Mouse (Mus musculus) retina, embryonic 14.5 days (tissue): Measurements from ENCODE around the gene Hip1r.
A peak's percentile ranks its signal among the peaks of the same experiment; 100 is the strongest.

Experiments
- DNase-seq: peaks from one replicate; pipeline ENCODE4 v3.0.0-alpha.2; 2015; ENCODE audit warnings: low spot score

Gene Hip1r

DNA sequence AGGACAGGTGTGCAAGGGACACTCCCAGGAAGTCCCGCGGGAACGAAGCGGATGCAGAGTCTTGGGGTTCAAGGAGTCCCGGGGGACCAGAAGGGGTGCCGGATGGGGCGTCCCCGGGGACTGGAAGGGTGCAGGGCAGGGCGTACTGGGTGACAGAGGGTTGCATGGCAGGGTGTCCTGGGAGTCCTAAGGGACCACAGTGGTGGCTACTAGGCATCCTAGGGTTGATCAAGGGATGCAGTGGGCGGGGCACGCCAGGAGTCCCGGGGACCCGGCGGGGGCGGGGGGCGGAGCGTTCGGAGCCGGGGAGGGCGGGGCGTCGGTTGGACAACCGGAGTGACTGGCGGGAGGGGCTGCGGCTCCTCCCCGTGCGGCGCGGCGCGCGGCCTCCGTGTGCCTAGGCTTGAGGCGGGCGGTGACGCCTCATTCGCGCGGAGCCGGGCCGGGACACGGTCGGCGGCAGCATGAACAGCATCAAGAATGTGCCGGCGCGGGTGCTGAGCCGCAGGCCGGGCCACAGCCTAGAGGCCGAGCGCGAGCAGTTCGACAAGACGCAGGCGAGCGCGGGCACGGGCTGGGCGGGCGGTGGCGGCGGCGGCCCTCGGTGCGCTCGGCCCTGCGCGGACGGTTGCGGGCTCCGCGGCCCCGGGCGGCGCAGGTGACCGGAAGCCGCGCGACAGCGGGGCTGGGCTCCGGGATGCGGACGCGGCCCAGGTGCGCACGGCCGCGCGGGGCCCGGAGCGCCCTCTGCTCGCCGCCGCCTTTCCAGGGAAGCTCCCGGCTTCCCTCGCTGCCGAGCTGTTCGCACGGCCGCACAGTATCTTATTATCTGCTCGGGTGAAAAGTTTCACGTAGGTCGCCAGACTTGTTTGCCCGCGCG is at the start of gene Hip1r:
TSS of gene Hip1r (plus strand) at position 330 of the 880 bp plus-strand sequence.
- DNase-seq = peak; percentile 70

DNA sequence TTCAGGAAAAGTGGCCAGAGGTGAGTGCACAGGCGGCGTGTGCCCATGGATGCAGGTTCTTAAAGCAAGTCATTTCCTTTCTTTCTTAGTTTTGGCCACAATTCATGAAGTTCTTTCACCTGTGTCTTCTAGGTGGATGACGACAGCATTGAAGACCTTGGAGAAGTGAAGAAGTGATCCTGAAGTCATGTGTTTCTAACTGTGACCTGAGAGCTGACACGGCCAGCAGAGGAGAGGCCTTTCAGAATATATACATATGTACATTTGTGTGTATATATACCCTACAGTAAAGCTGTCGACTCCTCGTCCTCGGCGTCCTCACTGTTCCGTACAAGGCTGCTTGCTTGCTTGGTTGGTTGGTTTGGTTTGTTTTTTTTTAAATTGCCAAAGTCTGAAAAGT is 46.3 kb upstream of the Hip1r start, which contains the start of gene Gm43518:
TSS of gene Gm43518 (plus strand) at position 301 of the 400 bp plus-strand sequence.
- no peak for DNase-seq

DNA sequence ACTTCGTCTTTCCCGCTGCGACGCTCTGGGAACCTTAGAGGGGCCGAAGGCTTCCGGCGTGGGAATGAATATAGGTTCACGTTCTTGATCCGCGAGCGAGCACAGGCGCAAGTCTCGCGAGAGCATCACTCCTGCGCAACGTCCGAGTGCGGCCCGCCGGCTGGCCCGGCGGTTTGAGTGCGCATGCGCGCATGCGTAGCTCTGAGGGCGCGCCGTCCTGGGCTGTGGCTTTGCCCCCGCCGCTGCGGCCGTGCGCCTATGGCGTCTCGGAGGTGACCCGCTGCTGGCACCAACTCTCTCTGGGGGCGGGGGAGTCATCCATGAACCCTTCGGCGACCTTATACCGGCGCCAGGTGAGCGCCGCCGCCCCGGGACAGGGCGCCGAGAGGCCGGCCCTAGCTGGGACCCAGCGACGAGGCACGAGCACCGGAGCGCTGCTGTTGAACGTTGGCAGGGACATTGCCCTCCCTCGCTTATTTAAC is 42.9 kb upstream of the Hip1r start, which contains the start of gene Ccdc62:
TSS of gene Ccdc62 (plus strand) at position 172 of the 482 bp plus-strand sequence.
- peak; percentile 99 for DNase-seq

DNA sequence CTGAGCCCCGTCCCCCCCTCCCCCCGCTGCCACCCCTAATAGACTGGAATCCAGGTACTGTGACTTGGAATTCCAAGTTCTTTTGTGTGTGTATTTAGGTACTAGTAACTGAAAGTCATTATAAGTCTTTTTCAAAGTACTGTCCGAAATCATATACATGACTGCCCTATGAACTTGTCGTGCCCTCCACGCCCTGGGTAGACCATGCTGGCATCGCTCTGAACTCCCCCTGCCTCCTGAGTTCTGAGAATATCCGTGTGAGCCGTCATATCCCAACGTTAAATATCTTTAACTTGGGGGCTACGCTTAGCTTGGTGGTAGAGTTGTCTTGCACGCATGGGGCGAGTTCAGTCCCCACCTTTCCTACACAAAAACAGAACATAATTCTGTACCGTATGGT is 42.3 kb upstream of the Hip1r start:
- DNase-seq = peak; percentile 23

DNA sequence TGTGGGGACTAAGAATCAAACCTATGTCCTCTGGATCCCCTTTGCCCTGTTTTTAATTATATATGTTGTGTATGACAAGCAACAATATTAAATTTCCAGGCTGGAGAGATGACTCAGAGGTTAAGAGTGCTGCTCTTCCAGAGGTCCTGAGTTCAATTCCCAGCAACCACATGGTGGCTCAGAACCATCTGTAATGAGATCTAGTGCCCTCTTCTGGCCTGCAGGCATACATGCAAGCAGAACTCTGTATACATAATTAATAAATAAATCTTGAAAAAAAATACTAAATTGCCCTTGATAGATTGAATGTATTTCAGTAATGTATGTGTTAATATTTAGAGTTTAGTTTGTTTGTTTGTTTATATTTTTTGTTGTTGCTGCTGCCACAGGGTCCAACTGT is 40.5 kb upstream of the Hip1r start:
- DNase-seq = no peak

DNA sequence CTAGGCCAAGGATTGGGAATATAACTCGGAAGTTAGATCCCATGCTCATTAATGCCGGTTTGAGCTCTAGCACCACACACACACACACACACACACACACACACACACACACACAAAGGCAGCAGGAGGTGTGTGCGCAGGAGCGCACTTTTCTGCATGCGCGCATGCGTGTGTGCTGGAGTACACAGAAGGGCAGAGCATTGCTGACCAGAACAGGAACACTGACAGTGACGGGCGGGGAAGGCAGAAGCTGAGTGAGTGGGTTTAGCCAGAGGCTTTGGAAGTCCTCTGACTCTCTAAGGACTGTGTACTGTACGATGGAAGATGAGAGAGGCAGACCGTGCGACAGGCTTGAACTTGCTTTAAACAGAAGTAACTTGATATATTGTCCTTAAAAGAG is 39.9 kb upstream of the Hip1r start:
- no peak for DNase-seq

DNA sequence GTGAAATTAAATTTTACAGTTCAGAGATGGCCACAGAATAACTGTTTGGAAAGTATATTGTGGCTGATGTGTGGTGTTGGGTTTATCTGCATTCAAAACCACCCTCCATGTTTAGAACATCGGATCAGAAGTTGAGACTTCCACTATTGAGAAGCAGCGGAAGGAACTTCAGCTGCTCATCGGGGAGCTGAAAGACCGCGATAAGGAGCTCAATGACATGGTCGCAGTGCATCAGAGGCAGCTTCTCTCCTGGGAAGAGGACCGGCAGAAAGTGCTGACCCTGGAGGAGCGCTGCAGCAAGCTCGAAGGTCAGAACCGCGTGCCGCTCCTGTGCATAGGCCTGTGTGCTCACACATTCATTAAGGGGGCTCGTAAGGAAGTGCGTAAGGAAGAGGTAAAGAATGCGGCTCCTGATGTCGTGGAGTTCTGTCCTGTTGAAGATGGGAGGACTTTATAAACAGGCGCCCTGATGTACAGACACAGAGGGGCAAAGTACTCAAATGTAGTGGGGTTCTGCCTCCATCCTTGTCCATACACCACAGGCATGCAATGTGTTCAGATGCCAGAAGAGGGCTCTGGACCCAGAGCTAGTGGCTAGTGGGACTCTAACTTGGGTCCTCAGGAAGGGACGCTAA is 39.4 kb upstream of the Hip1r start:
- peak; percentile 63 for DNase-seq

DNA sequence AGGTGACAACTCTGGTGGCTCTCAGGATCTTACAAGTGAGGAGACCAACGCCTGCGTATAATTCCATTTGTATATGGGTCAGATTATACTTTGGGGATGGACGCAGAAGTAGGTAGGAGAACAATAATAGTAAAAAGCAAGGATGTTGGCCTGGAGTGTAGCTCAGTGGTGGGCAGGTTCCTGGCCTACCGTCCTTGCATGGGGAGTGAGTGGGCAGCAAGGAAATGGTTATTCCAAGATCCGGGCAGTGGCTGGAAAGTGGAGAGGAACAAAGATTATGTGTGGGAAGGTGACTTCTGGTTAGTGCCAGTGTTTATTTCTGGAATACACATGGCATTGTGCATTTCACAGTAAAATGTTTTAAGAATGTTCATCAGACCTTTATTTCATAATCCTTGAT is 37.5 kb upstream of the Hip1r start:
- no peak for DNase-seq

DNA sequence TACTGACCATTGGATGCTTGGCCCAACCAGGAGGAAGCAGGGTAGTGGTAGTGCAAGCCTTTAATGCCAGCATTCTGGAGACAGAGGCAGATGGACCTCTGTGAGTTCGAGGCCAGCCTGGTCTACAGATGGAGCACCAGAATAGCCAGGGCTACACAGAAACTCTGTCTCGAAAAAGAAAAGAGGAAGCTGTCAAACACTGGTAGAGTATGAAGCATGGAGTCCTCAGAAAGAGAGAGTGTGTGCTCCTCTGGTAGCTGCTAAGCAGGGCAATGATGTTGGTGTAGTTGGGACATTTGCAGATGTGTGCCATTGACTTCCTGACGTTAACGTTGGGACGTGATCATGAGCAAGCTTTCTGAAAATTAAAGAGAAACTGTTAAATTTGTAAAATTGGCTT is 34.9 kb upstream of the Hip1r start:
- no peak for DNase-seq

DNA sequence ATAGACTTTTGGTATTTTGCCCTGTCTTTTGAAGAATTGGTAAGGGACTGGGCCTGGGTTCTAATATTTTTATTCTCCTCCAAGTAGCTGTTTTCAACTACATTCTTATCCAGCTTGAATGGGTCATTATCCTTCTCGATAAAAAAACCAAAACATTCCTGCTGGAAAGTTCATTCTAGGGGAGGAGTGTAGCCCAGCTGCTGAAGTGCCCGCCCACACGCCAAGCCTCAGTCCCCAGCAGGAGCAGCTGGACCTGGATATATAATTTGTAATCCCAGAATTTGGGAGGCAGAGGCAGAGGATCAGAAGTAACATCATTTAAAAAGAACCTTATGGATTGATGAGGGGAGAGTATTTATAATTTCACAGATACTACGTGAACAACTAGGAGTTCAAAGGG is 26.9 kb upstream of the Hip1r start:
- DNase-seq = no peak

DNA sequence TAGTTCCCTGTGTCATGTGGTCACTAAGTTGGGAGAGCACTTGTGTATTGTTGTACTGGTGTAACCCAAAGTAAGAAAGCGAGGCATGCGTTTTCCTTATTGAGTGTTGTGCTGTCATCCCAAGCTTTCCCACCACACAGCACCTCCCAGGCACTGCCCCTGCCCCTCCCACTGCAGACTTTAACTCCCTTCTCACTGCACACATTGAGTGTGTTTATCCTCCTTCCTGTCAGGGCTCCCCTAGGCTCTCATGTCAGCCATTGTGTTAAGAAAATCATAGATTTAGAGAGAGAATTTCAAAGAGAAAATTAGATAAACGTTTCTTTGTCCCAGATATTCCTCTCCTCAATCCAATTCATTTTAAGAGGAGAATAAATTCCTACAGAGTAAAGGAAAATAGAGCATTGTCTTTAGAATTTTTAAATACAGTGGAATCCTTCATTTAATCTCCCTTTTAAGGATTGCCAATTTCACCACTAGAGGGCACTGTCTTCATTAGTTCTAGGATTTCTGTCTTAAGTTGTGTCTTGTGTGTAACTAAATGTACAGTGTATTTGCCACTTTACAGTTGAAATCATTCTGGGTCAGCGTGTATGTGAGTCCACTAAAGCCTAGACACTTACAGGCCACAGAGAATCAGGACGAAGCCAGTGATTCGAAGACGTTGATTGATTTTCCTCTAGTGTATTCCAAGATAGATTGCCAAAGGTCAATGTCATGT is 26.2 kb upstream of the Hip1r start:
- peak; percentile 87 for DNase-seq

DNA sequence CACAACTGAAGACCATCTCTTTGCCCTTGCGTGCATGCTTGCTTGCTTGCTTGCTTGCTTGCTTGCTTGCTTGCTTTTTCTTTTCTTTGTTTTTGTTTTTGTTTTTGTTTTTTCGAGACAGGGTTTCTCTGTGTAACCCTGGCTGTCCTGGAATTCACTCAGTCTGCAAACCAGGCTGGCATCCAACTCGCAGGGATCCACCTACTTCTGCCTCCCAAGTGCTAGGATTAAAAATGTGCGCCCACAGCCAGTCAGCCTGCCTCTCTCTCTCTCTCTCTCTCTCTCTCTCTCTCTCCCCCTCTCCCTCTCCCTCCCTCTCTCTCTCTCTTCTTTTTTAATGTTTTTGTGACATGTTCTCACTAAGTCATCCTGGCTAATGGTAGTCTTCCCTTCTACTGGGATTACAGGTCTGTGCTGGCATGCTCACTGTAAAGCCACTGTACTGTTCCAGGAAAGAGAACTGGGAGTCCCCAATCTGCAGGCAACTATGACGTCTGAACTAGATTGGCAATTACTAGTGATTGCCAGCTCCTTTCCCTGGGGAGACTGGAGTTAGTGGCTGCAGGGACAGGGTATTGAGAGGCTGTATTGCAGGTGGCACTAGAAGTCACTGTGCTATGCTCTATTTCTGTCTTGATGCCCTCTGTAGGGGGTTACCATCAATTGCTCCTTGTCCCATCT is 20.9 kb upstream of the Hip1r start:
- no peak for DNase-seq

DNA sequence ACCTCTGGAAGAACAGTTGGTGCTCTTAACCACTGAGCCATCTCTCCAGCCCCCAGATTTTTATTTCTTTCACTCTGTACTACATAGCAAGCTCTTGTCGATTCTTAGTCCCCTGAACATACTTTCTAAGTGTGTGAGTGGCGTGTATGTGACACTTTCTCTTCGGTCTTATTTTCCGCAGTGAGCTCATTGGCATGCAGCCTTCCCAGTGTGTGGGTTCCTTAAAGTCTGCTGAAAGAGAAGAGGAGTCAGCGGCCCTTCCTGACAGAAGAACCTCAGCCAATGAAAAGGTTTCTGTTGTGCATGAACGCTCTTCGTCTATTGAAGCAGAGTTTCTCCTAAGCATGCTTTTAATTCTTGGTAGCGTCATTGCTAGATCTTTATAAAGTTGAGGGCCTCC is 16.2 kb upstream of the Hip1r start:
- no peak for DNase-seq

DNA sequence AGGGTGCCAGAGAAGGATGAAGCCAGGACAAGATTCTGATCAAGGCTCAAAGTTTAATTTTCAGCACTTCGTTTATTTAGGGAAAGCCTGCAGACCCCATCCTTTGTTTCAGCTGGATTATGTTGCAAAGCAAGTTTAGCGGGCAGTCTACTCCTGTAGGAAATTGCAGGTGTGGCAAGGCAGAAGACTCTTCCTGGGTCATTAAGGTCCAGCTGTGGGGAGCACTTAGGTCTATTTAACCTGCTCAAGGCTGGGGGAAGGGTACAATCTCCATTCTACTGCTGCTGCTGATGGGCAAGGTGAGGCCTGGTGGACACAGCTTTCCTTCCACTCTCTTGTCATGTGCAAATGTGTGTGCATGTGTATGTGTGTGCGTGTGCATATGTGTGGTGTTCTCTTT is 14.4 kb upstream of the Hip1r start:
- no peak for DNase-seq

DNA sequence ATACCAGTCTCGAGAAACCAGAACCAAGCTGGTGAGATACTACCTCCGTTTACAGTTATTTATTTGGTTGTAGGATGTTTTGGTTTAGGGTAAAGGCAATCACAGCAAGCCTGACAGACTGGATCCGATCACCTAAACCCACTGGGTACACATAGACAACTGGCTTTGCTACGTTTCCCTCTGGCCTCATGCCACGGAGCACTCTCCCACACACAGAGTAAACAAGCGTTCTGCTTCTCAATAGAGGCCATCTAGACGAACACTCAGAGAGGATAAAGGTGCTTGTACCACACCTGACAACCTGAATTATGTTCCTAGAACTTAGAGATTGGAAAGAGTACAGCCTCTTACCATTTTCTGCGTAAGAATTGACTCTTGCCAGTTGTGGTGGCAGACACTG is 13.3 kb upstream of the Hip1r start:
- DNase-seq = no peak

DNA sequence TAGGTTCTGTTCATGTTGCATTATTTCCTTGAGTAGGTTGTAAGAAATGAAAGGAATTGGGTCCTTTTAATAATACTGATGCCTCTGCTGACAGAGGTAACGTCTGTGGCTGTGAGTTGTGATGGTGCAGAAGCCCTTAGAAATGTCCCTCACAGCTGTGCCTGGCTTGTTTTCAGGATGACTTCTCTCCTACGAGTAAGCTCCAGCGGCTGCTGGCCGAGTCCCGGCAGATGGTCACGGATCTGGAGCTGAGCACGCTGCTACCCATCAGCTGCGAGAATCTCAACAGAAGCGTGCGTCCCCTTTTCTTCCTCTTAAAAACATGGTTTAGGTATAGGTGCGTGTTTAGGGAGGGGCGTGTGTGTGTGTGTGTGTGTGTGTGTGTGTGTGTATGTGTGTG is 12.4 kb upstream of the Hip1r start:
- DNase-seq = no peak

DNA sequence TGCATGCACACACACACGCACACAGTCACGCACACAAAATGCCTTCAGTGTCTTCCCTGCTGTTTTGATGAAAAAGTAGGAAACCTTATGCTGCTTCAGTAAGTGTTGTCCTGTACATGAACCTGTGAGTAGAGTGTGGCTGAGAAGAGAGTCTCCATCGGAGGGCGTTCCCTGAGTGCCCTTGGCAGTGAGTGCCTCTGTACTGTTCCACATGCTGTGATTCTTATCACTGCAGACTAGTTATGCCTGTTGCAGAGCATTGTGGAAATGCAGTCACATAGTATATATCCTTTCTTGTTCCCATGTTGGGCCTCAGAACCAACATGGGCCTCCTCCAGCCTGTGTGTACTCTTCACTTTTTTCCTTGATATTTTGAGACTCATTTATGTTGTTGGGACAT is 9.2 kb upstream of the Hip1r start:
- DNase-seq = no peak

DNA sequence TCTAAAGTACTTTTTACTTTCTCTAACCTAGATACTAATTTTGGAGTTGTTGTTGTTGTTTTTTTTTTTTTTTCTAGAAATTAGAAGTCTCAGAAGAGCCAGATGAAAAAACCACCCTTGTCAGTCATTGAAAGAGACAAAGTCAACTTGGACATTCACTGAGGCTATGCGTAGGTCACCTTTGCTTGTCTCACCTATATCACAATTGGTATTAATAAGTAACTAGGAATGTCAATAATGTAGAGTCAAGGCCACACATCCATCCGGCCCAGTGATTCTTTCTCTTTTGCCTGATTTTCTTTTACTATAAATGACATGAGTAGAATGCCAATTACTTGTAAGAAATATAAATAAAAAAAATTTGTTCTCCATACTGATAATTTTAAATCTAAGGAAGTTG is 6.7 kb upstream of the Hip1r start:
- DNase-seq = no peak

DNA sequence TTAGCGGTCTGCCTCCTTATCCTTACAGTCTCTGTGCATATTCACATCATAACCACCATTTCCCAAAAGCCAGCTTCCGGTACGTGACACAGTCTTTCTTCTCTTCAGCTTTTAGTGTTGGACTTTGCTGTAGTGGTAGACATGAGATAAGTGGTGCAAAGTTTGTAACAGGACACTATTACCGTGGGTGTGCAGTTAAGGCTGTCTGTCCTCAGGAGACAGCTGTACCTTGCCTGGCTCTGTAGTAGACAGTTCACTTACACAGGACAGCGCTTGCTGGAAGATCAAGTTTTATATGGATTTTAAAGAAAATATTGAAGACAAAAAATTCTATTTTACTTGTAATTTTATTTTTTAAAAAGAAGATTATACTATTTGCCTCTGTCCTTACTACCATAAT is 5.0 kb upstream of the Hip1r start:
- no peak for DNase-seq

DNA sequence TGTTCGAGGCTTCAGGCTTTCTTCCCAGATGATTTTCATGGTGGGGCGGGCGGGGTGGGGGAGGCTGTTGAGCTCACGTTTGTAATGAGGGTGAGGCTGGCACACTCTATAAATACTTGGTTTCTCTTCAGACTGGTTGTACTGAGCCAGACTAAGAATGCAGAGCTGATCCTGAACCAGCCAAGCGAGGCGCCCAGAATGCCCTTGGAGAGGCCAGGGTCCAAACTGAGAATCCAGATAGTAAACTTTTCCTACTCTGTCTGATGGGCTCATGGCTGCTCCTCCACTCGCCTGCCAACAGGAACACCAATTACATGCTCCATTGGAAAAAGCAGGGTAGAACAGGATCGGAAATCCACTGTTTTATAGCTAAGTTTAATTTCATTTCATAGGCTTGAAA is 4.2 kb upstream of the Hip1r start:
- no peak for DNase-seq

DNA sequence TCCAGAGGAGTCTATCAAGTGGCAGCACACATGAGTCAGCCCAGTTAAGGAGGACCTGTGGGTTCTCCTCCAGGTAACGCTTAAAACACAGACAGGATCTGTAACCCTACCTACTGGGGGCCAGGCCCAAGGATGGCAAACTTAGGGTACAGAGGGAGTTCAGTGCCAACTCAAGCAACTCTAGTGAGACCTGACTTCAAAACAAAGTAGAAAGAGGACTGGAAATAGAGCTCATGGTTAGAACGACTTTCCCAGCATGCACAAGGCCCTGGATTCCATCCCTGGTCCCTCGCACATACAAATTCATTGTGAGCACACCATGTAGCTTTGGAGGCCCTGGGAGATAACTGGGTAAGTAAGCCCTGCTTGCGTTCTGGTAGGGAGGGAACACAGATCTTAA is 2.9 kb upstream of the Hip1r start:
- DNase-seq = no peak

DNA sequence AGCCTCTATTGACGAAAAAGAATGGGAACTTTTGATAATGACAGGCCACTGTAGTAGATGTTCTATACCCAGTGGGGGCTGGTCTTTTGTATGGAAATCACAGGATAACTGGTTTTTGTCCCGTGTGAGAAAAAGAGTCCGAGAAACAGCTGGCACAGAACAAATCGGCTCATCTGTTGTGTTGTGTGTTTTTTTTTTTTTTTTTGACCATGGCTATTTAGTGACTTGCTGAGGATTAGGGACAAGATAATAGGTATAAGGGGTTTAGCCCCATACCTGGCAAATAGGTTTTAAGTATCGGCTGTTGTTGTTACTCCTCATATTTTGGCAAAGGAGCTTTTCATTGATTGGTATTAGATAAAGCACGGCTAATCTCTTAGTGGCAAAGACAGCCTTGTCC is 975 bp upstream of the Hip1r start:
- no peak for DNase-seq
